Mouse (Mus musculus): ENCODE data around the gene Brwd1.

Gene Brwd1

DNA sequence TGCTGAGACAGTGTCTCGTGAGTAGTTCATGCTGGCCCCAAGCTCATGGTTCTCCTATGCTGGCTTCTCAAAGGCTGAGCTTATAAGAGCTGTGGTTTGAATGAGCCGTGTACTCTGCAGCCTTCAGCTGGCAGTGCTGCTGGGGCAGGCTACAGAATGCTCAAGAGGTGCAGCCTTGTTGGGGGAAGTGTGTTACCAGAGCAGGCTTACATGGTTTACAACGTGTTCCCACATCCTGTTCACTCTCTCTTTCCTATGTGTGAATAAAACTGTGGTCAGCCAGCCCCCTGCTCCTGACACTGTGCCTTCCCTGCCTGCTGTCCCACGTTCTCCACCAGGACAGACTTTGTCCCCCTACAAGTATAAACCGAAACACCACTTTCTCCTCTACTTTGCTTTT lies 97.4 kb downstream of the Brwd1 start:
- in situ Hi-C loops (cut with MboI, MseI), result no loop called here

DNA sequence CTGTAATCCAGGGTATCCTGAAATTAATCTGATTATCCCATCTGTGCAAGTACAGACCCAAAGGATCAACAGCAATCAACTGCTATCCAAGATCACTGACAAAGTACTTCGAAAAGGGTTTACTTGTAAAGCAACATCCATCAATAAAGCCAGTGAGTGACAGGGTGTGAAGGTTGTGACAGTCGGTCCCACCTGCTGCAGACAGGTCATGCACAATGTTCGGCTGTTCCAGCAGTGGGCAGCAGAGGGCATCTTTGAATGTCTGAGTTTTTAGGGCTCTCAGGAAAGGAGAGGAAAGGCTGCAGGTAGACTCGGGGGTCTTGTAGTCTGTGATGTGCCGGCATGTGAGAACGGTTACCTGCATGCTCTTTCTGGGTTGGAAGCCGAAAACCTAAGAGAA lies 98.7 kb downstream of the Brwd1 start:
- in situ Hi-C loops (cut with MboI, MseI), result no loop called here

DNA sequence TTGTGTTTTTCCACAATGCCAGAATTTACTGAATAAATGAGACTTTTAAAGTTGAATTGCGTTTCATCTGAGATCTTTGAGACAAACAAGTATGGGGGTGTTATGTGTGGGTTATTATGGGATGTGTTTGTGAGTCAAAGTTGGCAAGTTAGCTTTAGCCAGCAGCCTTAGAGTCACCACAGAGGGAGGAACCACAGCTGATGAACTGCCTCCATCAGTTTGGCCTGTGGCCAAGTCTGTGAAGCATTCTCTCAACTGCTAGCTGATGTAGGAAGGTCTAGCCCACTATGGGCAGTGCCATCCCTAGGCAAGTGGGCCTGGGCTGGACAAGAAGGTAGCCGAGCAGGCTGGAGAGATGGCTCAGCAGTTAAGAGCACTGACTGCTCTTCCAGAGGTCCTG lies 111.5 kb downstream of the Brwd1 start:
- in situ Hi-C loops (cut with MboI, MseI), result no loop called here

DNA sequence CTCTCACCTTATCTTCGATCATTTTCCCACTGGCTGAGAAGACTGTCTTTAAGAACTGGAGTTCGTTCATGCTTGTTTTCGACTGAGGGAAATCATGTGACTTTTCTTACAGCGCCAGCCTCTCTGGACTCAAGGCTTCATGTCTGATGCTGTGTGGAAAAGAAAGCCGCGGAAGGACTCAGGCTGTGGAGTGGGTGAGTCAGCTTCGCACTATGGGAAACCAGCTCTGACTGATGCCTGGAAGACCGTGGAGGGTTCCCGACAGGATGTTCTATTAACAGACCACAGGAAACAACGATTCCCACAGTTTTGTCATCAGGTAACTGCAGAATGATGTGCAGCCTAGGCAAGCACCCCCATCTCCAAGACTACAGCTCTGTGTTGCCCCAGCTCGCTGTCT lies 114.9 kb downstream of the Brwd1 start:
- in situ Hi-C loops (cut with MboI, MseI), result loop anchor here (10.0 kb wide), 1 partner anchor 773 kb away; no protein-coding TSS in a partner anchor

DNA sequence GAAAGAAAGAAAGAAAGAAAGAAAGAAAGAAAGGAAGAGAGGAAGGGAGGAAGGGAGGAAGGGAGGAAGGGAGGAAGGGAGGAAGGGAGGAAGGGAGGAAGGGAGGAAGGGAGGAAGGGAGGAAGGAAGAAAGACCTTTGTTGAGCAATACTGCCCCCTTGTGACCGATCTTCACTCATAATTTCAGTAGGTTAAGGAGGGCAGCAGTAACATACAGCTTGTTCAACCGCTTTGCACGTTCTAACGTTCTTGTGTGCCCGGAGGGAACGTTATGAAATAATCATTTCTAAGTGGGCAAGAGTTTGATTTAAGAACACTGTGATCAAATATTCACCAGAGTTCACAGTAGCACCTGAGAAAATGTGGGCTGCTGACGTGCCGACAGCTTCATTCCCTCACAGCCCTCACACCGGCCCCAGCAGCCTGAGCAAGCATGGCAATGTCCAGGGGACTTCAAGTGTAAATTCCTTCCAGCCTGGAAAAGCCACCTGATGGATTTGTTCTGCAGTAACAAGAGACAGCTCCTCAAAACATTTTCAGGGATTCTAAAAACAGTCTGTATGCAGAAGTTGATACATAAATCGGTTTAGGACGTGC lies 117.8 kb downstream of the Brwd1 start:
- in situ Hi-C loops (cut with MboI, MseI), result loop anchor here (10.0 kb wide), 1 partner anchor 770 kb away; no protein-coding TSS in a partner anchor

DNA sequence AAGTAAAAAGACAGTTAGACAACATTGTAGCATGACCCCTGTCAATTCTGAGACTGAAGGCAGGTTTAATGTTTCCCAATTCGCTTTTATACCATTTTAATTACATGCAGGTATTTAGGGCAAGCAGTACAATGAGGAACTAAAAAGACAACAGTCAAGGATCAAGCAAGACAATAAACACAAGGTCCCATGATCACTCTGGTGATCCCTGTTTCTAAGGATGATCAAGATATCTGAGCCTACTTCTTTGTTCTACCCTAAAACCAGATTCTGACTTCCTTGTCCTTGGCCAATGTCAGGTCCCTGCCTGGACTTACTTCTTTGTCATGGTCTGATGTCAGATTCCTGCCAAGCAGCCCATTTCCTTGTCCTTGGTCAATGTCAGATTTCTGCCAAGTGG lies 120.8 kb downstream of the Brwd1 start:
- in situ Hi-C loops (cut with MboI, MseI), result loop anchor here (10.0 kb wide), 1 partner anchor 767 kb away; no protein-coding TSS in a partner anchor

DNA sequence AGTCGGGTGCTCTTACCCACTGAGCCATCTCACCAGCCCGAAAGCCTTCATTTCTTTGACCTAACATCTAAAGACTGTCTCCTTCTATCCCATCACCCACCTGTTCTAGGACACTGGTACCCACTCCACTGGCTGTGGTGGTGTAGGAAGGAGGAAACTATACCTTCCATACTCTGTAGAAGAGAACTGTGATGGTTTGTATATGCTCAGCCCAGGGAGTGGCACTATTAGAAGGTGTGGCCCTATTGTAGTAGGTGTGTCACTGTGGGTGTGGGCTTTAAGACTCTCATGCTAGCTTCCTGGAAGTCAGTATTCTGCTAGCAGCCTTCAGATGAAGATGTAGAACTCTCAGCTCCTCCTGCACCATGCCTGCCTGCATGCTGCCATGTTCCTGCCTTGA lies 121.6 kb downstream of the Brwd1 start:
- in situ Hi-C loops (cut with MboI, MseI), result loop anchor here (10.0 kb wide), 1 partner anchor 766 kb away; no protein-coding TSS in a partner anchor

DNA sequence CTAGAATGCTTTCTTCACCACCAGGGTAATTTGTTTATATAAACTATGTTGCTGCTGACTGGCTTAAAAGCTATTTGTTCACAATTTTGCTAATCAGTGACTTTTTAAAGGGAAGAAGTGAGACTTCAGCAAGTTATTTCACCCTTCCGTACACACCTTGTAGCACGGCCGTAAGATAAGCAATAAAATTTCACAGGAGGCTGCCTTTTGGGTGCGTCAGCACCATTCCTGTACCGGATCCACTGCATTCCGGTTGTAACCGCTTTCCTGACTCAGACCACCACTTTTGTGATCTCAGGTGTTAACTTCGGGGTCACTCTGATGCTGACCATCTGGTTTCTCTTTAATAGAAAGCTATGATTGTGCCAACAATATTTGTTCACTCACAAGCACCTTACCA lies 124.2 kb downstream of the Brwd1 start:
- in situ Hi-C loops (cut with MboI, MseI), result no loop called here

DNA sequence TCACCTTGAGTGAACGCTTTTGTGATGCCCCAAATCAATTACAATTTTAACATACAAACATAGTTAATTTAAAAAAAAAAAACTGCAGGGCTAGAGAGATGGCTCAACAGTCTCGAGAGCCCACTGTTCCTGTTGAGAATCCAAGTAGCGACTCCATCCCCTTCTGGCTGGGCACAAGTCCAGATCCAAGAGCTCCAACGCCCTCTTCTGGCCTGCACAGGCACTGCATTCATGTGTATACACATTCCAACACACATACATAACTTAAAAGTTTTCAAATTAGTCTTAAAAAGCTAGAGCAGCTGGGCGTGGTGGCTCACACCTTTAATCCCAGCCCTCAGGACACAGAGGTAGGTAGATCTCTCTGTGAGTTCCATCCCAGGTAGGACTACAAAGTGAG lies 125.7 kb downstream of the Brwd1 start:
- in situ Hi-C loops (cut with MboI, MseI), result no loop called here

DNA sequence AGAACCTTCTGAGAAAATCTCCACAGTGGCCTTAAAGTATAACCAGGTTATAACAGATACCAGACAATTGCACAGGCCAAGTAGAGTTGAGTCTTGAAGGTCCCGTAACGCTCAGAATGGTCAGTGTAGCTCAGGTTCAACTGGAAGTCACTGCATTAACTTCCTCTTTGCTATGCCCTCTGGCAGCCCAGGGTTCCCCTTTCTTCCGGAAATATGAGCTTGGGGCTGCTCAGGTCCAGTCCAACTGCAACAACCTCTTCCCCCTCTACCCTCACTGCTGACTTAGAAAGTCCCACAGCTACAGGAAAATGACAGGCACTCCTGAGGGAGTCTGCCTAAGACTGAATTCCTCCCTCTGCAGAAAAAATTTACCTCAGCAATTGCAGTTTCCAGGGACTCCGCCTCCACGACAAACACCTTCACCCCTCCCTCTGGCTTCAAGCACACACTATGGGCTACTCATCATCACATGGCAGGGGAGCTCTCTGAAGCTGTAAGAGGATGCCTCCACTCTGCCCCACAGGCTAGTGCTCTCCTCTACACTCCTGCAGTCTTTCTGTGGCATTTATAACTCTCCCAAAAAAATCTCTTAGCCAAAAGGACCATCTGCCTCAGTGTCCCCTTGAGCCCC lies 126.5 kb downstream of the Brwd1 start:
- in situ Hi-C loops (cut with MboI, MseI), result no loop called here

DNA sequence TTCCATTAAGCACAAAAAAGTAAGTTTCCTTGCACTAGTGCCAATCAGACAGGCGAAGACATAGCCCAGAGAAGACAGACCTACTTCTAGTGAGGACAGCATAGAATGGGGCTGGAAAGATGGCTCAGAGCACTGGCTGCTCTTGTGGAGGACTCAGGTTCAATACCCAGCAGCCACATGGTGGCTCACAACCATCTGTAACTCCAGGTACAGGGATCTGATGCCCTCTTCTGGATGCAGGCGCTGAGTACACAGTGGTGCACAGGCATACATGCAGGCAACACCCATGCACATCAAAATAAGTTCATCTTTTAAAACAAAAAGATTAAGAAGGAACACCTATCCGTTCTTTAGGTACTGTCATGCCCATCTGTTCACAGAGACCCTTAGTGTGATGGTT lies 128.0 kb downstream of the Brwd1 start:
- in situ Hi-C loops (cut with MboI, MseI), result no loop called here

DNA sequence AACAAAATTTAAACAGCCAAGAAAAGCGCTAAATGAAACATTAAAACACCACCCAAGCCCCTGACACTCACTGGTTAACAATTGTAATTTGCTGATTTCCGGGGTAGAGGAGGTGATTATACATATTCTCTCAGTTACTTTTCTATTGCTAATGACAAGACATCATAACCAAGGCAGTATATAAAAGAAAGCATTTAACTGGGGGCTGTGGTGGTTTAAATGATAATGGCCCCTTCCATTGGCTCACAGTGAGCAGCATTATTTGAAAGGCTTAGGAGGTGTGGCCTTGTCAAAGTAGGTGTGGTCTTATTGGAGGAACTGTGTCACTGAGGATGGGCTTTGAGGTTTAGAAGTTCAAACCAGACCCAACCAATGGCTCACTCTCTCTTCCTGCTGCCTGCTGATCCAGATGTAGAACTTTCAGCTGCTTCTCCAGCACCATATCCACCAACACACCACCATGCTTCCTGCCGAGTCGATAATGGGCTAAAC lies 129.1 kb downstream of the Brwd1 start:
- in situ Hi-C loops (cut with MboI, MseI), result no loop called here

DNA sequence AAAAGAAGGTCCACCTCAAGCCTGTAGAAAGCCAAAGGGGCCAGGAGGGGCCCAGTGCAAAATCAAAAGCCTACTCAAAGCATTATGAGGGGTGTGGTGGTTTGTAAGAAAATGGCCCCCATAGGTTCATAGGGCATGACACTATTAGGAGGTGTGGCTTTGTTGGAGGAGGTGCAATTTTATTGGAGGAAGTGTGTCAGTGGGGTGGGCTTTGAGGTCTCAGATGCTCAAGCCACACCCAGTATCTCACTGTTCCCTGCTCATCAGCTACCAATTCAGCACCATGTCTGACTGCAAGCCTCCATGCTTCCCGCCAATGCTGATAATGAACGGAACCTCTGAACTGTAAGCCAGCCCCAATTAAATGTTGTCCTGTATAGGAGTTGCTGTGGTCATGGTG lies 130.9 kb downstream of the Brwd1 start:
- in situ Hi-C loops (cut with MboI, MseI), result no loop called here

DNA sequence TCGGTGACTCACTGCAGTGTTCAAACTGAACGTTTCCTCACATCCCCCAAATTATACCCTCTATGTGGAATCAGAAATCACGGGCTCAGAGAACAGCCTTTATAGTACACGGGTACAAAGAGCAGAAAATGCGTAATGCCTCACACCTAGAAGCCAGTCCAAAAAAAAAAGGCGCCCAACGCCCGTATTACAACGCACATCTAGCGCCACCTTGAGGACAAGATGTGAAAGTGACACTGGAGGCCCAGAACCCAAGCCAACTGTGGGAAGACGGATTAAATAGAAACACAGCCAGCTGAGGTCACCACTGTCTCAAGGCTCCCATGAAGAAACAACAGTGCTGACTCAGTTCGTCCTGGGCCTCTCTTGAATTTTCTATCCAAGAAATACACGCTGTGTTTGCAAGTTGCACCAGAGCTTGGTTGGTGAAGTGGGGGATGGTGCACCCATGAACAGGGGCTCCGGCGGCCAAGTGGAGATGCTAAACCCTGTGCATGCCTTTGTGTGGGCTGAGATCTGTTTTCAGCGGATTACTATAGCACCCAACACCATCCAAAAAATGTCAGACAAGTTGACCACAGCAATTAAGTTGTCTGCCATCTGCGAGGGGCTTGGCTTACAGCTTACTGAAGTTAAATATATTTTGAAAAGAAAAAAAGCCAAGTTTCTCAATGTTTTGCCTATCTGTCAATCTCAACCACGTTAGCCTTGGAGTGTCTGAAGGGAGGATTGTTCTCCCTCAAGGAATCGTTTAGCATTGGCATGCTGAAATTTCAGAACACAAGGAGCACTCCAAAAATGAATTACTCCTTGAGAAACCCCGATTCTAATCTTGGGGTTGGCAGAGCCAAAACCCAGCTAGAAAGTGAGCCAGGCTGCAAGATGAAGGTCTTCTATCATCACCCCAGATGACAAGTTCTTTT lies 136.7 kb downstream of the Brwd1 start:
- in situ Hi-C loops (cut with MboI, MseI), result loop anchor here (5.0 to 10.0 kb wide), 2 partner anchors 303 to 1101 kb away; no protein-coding TSS in a partner anchor

DNA sequence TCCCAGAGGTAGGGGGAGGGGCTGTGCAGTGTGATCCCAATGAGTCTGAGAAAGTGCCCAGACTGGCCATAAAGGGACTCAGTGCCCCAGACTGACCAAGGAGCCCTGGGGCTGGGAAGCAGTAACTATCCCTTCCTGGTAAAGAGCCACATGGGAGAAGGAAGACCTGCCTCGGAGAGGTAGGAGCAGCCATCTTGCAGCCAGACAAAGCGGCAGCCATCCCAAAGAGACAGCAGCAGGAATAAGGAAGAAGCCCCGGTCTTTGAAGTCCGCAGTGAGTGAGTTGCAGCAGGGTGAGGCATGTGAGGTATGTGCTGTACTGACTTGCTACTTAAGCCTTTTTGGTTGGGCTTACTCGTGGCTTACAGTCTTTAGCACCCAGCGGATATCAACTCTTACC lies 139.1 kb downstream of the Brwd1 start:
- in situ Hi-C loops (cut with MboI, MseI), result loop anchor here (10.0 kb wide), 1 partner anchor 1098 kb away; no protein-coding TSS in a partner anchor
